Mouse (Mus musculus): ENCODE results near the gene Pitpnm2.

Gene Pitpnm2

DNA sequence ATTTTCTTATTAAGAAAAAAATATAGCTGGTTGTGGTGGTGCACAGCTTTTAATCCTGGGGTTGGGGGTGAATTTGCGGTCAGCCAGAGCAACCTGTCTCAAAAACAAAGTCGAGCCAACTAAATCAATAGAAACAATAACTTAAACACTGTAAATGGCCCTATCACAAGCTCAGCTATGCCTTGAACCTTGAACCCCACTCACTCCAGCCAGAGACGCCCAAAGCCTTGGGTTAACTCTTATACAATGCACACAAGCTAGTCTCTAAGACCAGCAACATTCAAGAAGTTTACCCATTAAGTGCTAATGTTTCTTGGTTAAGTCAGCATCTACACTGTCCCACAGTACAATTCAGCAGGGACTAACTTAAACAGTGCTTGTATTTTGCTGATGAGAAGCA lies 179.9 kb downstream of the Pitpnm2 start:
- in situ Hi-C loops (cut with MboI; ENCODE audit: low pct_unique_long_range_greater_than_20kb in 1 of 2, low sequenced_read_pairs in 2 of 2, unreplicated experiment in 1 of 2) = no loop called here

All from mouse embryonic stem cell (cell line).